Mouse (Mus musculus): ENCODE results near the gene Anxa3.
A peak's percentile ranks its signal among the peaks of the same experiment; 100 is the strongest.

Gene Anxa3

DNA sequence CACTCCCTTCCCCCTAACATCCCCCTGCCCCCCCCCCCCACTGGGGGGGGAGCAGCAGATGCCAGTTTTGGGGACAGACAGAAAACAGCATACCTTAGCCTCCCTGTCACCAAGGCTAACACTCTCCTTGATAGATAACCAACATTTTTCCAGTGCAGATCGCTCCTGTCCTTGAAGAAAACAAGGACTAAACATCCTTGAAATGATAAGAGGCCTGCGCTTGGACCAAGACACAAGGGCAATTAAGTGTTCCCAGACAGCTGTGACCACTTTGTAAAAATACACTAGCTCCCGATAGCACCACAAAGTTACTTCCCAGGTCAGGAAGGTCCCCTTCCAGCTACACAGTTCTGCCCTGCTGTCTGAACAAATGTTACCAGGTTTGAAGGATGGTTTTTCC, 55.2 kb downstream of the Anxa3 start:
- no peak for DNase-seq

DNA sequence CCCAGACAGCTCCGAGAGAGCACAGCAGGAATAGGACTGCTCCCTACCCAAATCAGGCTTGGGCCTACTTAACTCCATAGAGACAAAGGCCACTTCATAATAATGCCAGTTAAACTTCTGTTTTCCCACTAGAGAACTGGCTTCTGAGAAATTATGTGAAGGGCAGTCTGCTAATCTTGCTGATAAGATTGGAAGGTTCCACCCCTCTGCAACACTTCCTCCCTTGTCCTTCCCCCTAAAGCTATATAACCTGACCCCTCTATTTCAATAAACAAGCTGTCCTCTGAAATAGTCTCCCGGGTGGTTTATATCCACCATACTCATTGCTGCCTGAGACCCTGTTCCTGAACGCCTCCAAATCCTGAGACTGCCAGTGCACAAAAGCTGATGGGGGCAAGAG, 56.1 kb downstream of the Anxa3 start:
- no peak for DNase-seq

- DNase-seq: no peak
Measured at GRCm38 (mm10) chr5:96853451-96853850, 60.3 kb downstream of the Anxa3 start.

DNA sequence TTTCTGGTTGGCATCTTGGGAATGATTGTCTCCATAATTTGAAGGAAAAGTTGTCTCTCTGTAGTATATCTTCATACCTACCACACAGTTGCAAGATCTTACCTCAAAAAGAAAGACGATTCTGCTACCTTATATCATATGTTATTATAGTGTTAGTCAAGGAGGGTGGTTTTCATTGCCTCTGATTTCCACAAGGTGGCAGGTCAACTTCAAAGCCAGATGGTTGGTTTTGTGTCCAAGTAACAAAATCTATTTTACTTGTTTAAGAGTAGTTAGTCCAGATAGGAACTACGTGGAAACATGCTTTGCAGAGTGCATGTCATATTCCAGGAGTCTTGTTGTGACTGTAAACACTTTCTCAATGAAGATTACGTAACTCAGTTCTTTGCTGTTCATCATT, 61.2 kb downstream of the Anxa3 start:
- DNase-seq: no peak

GRCm38 (mm10) chr5:96859938-96860337, 66.8 kb downstream of the Anxa3 start:
- DNase-seq: no peak

GRCm38 (mm10) chr5:96867171-96867570, 74.0 kb downstream of the Anxa3 start:
- no peak for DNase-seq

GRCm38 (mm10) chr5:96868893-96869292, 75.8 kb downstream of the Anxa3 start:
- DNase-seq: no peak

- DNase-seq: no peak
Measured at GRCm38 (mm10) chr5:96870996-96871395, 77.9 kb downstream of the Anxa3 start.

DNA sequence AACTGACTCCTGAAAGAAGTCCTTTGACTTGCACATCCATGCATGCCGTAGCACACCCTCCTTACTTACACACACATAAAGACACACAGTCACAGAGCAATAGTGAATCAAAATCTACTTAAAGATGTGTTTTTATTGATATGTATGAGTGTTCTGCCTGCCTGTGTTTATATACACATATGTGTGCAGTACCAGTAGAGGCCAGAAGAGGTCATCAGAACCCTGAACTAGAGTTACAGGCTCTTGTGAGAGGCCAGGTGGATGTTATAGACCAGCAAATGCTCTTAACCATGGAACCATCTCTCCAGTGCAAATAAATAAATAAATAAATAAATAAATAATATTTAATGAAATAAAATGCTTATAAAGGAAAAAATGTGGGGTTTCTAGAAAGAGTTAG, 85.0 kb downstream of the Anxa3 start:
- DNase-seq: no peak

- no peak for DNase-seq
Measured at GRCm38 (mm10) chr5:96878851-96879540, 85.9 kb downstream of the Anxa3 start.

- no peak for DNase-seq
Measured at GRCm38 (mm10) chr5:96880231-96880630, 87.1 kb downstream of the Anxa3 start.

DNA sequence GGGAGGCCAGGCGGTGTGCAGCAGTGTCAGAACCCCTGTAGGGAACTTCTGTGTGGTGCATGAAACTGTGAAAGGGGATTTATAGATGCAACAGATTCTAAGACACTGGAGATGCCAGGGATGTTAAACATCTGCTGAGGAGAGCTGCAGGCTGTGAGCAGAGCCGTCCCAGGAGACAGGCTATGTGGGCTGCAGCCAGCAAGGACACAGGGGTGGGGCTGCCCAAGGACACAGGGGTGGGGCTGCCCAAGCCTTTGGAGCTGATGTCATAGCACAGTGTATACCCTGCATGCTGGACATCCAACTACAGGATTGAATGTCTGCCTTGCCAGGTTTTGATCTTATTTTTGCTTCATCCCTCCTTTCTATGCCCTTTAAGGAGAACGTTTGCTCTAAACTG, 88.0 kb downstream of the Anxa3 start:
- no peak for DNase-seq

DNA sequence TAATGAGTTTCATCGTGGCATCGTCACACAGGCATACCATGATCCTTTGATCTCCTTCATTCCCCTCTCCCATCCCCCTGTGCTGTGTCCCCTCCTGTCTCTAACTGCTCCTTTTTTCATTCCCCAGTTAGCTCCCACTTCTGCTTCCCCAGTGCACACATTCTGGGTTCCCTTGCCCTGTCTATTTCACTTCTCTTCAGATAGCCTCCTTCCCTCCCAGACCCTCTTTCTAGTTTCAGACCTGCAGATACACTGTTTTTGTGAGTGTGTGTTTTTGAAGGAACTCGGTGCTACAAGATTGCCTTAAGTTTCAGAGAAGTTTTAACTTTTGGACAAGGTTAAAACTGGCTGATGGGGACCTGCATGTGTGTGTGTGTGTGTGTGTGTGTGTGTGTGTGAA, 88.5 kb downstream of the Anxa3 start:
- DNase-seq: peak; percentile 31

GRCm38 (mm10) chr5:96885202-96885601, 92.1 kb downstream of the Anxa3 start:
- DNase-seq: no peak

GRCm38 (mm10) chr5:96888396-96888795, 95.3 kb downstream of the Anxa3 start:
- no peak for DNase-seq

- peak; percentile 52 for DNase-seq
Measured at GRCm38 (mm10) chr5:96890367-96890766, 97.2 kb downstream of the Anxa3 start.

All from layer of hippocampus, adult 9-11 months (tissue).